Mouse (Mus musculus) hindbrain, embryonic 13.5 days (tissue): ENCODE measurements around the gene Pnn. TPM values are rescaled to one million over a fixed set of nuclear protein-coding genes. Genes with fewer than 3 reads are reported as not detected.
A peak's percentile ranks its signal among the peaks of the same experiment; 100 is the strongest.

Source experiments
- ATAC-seq: fragments of 200-750 bp; cut with Nextera tagmentation; 2 replicates; pipeline ENCODE4 v1.8.0; 2017; ENCODE audit warnings: moderate TSS enrichment; ENCODE audit not compliant: low FRiP score
- H3K27ac ChIP-seq: fragments of 300-500 bp; sonication (generic); 2 replicates; pipeline ENCODE4 v1.5.1; 2015; ENCODE audit warnings: inconsistent platforms, mild to moderate bottlenecking, moderate library complexity
- H3K27me3 ChIP-seq: fragments of 300-500 bp; sonication (generic); 2 replicates; pipeline ENCODE4 v1.6.1; 2015; ENCODE audit warnings: mild to moderate bottlenecking, inconsistent platforms
- H3K36me3 ChIP-seq: fragments of 300-500 bp; sonication (generic); 2 replicates; pipeline ENCODE4 v1.6.1; 2015; ENCODE audit warnings: mild to moderate bottlenecking, inconsistent platforms
- H3K4me1 ChIP-seq: fragments of 300-500 bp; sonication (generic); replicated peaks from 2 replicates; pipeline ENCODE4 v1.6.1; 2015; ENCODE audit warnings: inconsistent platforms
- H3K4me2 ChIP-seq: fragments of 300-500 bp; sonication (generic); 2 replicates; pipeline ENCODE4 v1.6.1; 2015; ENCODE audit warnings: inconsistent platforms, mild to moderate bottlenecking, moderate library complexity
- H3K4me3 ChIP-seq: fragments of 300-500 bp; sonication (generic); 2 replicates; pipeline ENCODE4 v1.5.1; 2015; ENCODE audit warnings: mild to moderate bottlenecking, inconsistent platforms
- H3K9ac ChIP-seq: fragments of 300-500 bp; sonication (generic); 2 replicates; pipeline ENCODE4 v1.6.1; 2015; ENCODE audit warnings: mild to moderate bottlenecking, inconsistent platforms
- H3K9me3 ChIP-seq: fragments of 300-500 bp; sonication (generic); 2 replicates; pipeline ENCODE4 v1.6.1; 2016; ENCODE audit warnings: inconsistent platforms
- WGBS: fragments of 180-500 bp; shearing (Covaris S2); methylation state at CpG from one replicate; pipeline ENCODE4 v1.1.7; 2015; 5-methylcytosine and 5-hydroxymethylcytosine counted together
- polyA plus RNA-seq: library from polyadenylated mRNA; unstranded; fragments of >200 nt; fragmentation: Nextera tagmentation; extraction: Ambion mirVana; gene quantifications from 2 replicates; pipeline ENCODE4 v1.2.1, GENCODE M21; 2015

The Pnn gene
- 106 and 113 TPM in 2 replicates for polyA plus RNA-seq

DNA sequence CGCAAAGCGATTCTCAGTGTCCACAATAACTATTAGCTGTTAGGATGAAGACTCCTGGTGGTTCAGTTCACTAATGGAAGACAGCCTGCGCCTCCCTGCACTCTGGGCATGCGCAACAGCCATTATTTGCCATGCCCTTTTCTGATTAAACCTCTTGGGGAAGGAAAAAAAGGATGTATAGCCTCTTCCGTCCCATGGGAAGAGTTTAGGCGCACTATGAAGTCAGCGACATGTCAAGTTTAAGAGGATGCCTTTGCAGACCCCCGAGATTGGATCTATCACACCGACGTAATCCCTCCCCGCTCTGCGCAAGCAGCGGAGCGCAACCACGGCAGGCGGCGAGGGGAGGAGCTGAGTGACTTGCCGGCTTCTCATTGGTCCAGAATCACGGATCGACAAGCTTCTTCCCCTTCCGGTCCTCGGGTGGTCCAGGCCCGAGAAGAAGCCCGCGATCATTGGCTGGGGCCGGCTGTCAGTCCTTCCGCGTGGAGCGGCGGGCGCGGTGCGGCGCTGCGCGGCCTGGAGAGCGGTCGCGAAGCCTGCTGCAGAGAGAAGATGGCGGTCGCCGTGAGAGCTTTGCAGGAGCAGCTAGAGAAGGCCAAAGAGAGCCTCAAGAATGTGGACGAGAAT is at the start of gene Pnn:
TSS of gene Pnn (plus strand) at position 437 of the 630 bp plus-strand sequence.
- under 1% methylated on average over 43 of the region's 43 CpGs for WGBS
- ATAC-seq = peak; percentile 99
- peak within 1 kb of the TSS; percentile 88 for H3K4me2 ChIP-seq

DNA sequence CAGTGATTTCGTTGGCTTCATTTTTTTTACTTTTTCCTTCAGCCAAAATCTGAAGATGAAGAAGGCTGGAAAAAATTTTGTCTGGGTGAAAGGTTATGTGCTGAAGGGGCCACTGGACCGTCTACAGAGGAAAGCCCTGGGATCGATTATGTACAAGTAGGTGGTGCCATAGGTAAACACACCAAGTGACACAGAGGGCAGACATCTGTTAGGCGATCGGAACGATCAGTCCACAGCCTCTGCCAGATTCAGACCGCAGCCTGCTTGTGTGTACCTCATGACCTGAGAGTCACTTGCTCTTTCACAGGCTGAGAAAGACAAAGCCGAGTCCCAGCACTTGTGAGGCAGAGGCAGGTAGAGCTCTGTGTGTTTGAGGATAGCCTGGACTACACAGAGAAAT is 48.7 kb upstream of the Pnn start:
- H3K9ac ChIP-seq = no peak overlapping the region
- no peak overlapping the region for H3K4me3 ChIP-seq
- no peak overlapping the region for H3K27ac ChIP-seq
- ATAC-seq = no peak
- no peaks in the 10 kb centered on the region; the same call in 1 of the 2 replicates for H3K4me1 ChIP-seq
- H3K36me3 ChIP-seq = peaks cover 41% of the 10 kb centered on the region
- no peaks in the 10 kb centered on the region for H3K9me3 ChIP-seq
- no peaks in the 10 kb centered on the region for H3K27me3 ChIP-seq
- 89% methylated on average over 8 of the region's 8 CpGs for WGBS
- H3K4me2 ChIP-seq = no peak overlapping the region

More for the DNA sequence above, at the start of gene Pnn:
- Histone ChIP-seq H3K4me3 (peak within 1 kb of the TSS; percentile 99), H3K27ac (peak within 1 kb of the TSS; percentile 93), H3K9ac (peak within 1 kb of the TSS; percentile 99), H3K9me3 (no peaks in the 10 kb centered on the region), H3K36me3 (peaks cover 33% of the 10 kb centered on the region), H3K27me3 (0 out of 2 replicates have a peak, but pooled peaks cover 3% of the 10 kb centered on the region), H3K4me1 (peaks cover 11% of the 10 kb centered on the region)

DNA sequence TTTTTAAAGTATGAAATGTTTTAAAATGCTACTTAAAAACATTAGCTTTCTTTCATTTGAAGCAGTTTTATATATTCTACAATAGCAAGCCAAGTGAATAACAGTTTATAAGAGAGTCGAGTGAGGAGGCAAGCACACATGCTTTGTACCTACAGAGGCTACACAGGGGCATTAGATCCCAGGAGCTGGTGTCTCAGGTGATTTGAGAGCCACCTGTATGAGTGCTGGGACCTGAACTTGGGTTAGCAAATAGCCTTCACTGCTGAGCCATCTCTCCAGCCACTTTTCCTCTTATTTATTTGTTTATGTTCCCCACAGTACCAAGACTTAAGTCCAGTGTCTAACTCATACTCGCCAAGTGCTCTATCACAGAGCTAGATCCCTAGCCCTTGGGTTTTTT is 46.8 kb upstream of the Pnn start:
- H3K9me3 ChIP-seq = no peaks in the 10 kb centered on the region
- no peaks in the 10 kb centered on the region for H3K4me1 ChIP-seq
- no peak overlapping the region for H3K9ac ChIP-seq
- H3K27me3 ChIP-seq = no peaks in the 10 kb centered on the region
- H3K4me3 ChIP-seq = no peak overlapping the region
- peaks cover 51% of the 10 kb centered on the region for H3K36me3 ChIP-seq
- WGBS = 90% methylated on average over 2 of the region's 2 CpGs
- no peak for ATAC-seq
- H3K4me2 ChIP-seq = no peak overlapping the region
- H3K27ac ChIP-seq = no peak overlapping the region

DNA sequence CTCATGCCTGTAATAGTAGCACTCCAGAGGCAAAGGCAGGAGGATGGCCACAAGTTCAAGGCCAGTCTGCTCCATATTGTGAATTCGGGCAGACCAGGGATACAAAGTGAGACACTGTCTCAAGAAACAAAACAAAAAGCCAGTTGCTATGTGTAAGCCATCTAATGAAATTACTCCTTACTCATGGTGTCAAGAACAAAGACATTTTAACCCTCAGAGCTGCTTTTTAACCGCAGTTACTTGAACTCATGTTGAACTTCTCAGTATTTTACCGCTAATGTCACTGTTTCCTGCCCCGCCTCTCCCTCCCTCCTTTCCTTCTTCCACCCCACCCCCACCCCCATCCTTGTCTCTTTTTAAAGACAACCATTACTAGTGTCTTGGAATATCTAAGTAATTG is 45.4 kb upstream of the Pnn start:
- Histone ChIP-seq H3K36me3 (peaks cover 57% of the 10 kb centered on the region), H3K9me3 (no peaks in the 10 kb centered on the region), H3K4me1 (no peaks in the 10 kb centered on the region), H3K27ac (no peak overlapping the region), H3K9ac (no peak overlapping the region), H3K4me3 (no peak overlapping the region), H3K4me2 (no peak overlapping the region), H3K27me3 (no peaks in the 10 kb centered on the region)
- ATAC-seq = no peak
- WGBS = 93% methylated on average over 4 of the region's 4 CpGs

DNA sequence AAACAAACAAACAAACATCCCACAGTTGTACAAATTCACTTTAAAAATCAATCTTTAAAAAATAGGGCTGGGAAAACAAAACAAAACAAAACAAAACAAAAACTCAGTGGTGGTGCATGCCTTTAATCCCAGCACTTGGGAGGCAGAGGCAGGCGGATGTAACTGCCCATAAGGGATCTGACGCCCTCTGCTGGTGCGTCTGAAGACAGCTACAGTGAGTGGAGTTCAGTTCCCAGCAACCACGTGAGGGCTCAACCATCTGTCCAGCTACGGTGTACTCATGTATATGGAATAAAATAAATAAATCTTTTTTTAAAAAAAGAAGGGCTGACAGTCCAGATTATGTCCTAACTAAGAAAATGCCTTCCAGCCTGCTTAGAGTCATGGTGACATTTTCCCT is 34.6 kb upstream of the Pnn start:
- peaks cover 20% of the 10 kb centered on the region for H3K36me3 ChIP-seq
- no peak overlapping the region for H3K4me3 ChIP-seq
- H3K27ac ChIP-seq = no peak overlapping the region
- no peaks in the 10 kb centered on the region for H3K9me3 ChIP-seq
- H3K9ac ChIP-seq = no peak overlapping the region
- no peaks in the 10 kb centered on the region for H3K4me1 ChIP-seq
- no peak overlapping the region for H3K4me2 ChIP-seq
- no peaks in the 10 kb centered on the region for H3K27me3 ChIP-seq
- 73% methylated on average over 5 of the region's 5 CpGs for WGBS
- ATAC-seq = no peak

DNA sequence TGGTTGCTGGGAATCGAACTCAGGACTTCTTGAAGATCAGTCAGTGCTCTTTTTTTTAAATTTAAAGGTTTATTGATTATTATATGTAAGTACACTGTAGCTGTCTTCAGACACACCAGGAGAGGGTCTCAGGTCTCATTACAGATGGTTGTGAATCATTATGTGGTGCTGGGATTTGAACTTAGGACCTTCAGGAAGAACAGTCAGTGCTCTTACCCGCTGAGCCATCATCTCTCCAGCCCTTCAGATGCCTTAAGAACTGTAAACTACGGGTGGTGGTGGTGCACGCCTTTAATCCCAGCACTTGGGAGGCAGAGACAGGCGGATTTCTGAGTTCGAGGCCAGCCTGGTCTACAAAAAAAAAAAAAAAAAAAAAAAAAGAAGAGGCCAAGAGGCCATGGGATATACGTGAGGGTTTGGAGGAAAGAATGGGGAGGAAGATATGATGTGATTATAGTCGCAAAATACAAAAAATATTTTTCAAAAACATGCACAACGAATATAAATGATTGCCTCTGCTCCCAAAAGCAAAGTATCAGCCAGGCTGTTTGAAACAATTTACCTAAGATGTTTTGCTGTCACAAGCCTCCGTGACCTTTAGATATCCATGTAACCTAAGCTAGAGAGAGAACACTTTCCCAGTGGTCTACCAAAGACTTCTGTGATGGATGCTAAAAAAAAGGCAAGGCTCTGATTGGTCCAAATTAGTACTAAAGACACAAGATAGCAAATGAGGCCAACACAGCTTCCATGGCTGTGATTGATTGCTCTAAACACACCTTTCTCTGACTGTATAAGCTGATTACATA is 27.3 kb upstream of the Pnn start:
- Histone ChIP-seq H3K4me2 (peak overlapping the region; percentile 36), H3K27ac (peak overlapping the region; percentile 58; the same call in 1 of the 2 replicates), H3K9me3 (no peaks in the 10 kb centered on the region), H3K27me3 (no peaks in the 10 kb centered on the region), H3K36me3 (peaks cover 28% of the 10 kb centered on the region), H3K4me1 (peaks cover 7% of the 10 kb centered on the region), H3K4me3 (peak overlapping the region; percentile 12; the same call in 1 of the 2 replicates), H3K9ac (no peak overlapping the region)
- ATAC-seq = peak; percentile 24; the same call in 1 of the 2 replicates
- WGBS = 69% methylated on average over 10 of the region's 10 CpGs

DNA sequence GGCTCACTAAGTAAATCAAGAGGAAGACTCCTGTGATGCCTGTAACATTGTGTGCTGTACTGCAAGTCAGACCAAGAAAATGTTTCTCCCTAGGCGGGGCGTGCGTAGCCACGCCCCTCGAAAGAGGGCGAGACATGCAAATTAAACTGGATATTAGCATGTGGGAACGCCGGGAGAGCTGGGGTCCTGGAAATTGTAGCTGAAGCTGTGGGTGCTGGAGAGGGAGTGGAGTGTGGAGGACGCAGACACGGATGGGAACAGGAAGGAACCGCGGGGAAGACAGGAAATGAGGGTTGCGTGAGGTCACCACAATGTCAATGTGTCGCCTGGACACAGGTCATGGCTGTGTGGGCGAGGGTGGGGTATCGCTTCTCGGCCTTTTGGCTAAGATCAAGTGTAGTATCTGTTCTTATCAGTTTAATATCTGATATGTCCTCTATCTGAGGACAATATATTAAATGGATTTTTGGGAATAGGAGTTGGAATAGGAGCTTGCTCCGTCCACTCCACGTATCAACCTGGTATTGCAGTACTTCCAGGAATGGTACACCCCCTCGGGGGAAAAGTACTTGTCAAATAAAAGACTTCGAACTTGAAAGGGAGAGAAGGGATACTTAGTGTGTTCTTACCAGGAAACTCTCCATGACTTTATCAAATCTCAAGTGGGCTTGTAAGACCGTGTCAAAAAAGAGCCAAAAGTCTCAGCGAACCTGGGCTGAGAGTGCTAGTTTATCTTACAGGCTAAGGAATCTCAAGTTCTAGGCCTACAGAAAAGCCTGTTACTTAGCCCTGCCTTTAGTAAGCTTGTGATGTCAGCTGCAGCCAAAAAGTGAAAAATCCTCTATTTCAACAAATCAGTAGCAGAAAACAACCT is 26.5 kb upstream of the Pnn start:
- WGBS = 5% methylated on average over 23 of the region's 23 CpGs
- H3K4me2 ChIP-seq = peak overlapping the region; percentile 36
- peak overlapping the region; percentile 58; the same call in 1 of the 2 replicates for H3K27ac ChIP-seq
- H3K9ac ChIP-seq = no peak overlapping the region
- peaks cover 7% of the 10 kb centered on the region for H3K4me1 ChIP-seq
- H3K4me3 ChIP-seq = peak overlapping the region; percentile 12; the same call in 1 of the 2 replicates
- peaks cover 32% of the 10 kb centered on the region for H3K36me3 ChIP-seq
- H3K9me3 ChIP-seq = no peaks in the 10 kb centered on the region
- peak; percentile 83 for ATAC-seq
- no peaks in the 10 kb centered on the region for H3K27me3 ChIP-seq

DNA sequence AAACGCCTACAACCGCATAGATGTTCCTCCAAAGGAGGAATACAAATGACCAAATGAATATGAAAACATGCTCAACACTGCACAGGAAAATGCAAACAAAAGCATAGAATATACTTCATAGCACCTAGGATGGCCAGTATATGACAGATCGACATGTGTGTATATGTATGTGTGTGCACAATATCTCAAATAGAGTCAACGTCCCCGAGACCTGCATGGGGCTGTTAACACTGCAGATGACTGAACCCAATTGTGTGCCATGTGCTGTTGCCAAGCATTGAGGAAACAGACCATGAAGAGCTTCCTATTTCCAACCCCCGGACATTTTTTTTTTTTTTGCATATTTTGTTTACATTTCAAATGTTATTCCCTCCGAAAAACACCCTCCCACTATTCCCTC is 25.8 kb upstream of the Pnn start:
- Histone ChIP-seq H3K36me3 (peaks cover 37% of the 10 kb centered on the region), H3K9ac (no peak overlapping the region), H3K4me1 (peaks cover 7% of the 10 kb centered on the region), H3K27me3 (no peaks in the 10 kb centered on the region), H3K4me3 (no peak overlapping the region), H3K9me3 (no peaks in the 10 kb centered on the region), H3K27ac (peak overlapping the region; percentile 23; the same call in 1 of the 2 replicates), H3K4me2 (no peak overlapping the region)
- WGBS = 39% methylated on average over 7 of the region's 7 CpGs
- no peak for ATAC-seq

GRCm38 (mm10) chr12:59052470-59052869 is 14.2 kb upstream of the Pnn start:
- Histone ChIP-seq H3K9ac (no peak overlapping the region), H3K27me3 (no peaks in the 10 kb centered on the region), H3K4me2 (no peak overlapping the region), H3K4me3 (no peak overlapping the region), H3K27ac (no peak overlapping the region), H3K4me1 (0 out of 2 replicates have a peak, but pooled peaks cover 5% of the 10 kb centered on the region), H3K9me3 (no peaks in the 10 kb centered on the region), H3K36me3 (peaks cover 46% of the 10 kb centered on the region)
- no peak for ATAC-seq
- WGBS = 93% methylated on average over 3 of the region's 3 CpGs

DNA sequence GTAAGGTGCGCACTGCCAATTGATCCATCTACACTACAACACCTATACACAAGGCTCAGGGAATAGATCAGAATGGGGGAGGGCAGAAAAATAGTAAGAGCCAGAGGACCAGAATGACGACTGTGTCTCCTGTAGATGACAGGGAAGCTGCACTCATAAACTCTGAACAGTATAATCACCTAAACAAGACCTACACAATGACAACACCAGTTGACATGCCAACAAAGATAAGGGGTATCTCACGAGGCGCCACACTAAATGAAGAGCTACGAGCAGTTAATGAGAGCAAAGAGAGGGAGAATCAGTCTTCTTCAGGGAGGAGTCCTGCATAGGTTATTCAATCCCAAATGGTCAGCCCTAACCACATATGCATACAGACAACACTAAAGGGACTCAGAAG is 13.5 kb upstream of the Pnn start:
- ATAC-seq = no peak
- 91% methylated on average over 5 of the region's 5 CpGs for WGBS
- no peaks in the 10 kb centered on the region for H3K27me3 ChIP-seq
- no peak overlapping the region for H3K9ac ChIP-seq
- no peak overlapping the region for H3K4me3 ChIP-seq
- peaks cover 9% of the 10 kb centered on the region for H3K4me1 ChIP-seq
- no peak overlapping the region for H3K4me2 ChIP-seq
- no peaks in the 10 kb centered on the region for H3K9me3 ChIP-seq
- H3K36me3 ChIP-seq = peaks cover 41% of the 10 kb centered on the region
- H3K27ac ChIP-seq = no peak overlapping the region

GRCm38 (mm10) chr12:59053976-59054375 is 12.7 kb upstream of the Pnn start:
- Histone ChIP-seq H3K4me1 (peaks cover 17% of the 10 kb centered on the region), H3K4me2 (no peak overlapping the region), H3K9ac (no peak overlapping the region), H3K36me3 (peaks cover 35% of the 10 kb centered on the region), H3K9me3 (no peaks in the 10 kb centered on the region), H3K4me3 (no peak overlapping the region), H3K27ac (no peak overlapping the region), H3K27me3 (no peaks in the 10 kb centered on the region)
- ATAC-seq = no peak
